Mouse (Mus musculus) ES-Bruce4 (cell line): Measurements from ENCODE around the gene Fnbp1.

ENCODE experiments used
- CTCF ChIP-seq: IDR thresholded peaks from one replicate; pipeline ENCODE4 v1.8.1; 2011; ENCODE audit warnings: low read depth, low read length
- POLR2A ChIP-seq: IDR thresholded peaks from one replicate; pipeline ENCODE4 v1.8.1; 2011; ENCODE audit warnings: low read length; ENCODE audit not compliant: insufficient read depth

GRCm38 (mm10) chr2:31105279-31105678 is 36.5 kb downstream of the Fnbp1 start:
- no peak for TF ChIP-seq POLR2A
- no peak for TF ChIP-seq CTCF
